Mouse (Mus musculus) heart, embryonic 16.5 days (tissue): ENCODE measurements around the gene Ankrd9. TPM values are rescaled to one million over a fixed set of nuclear protein-coding genes. Genes with fewer than 3 reads are reported as not detected.

ENCODE experiments used
- ATAC-seq: fragments of 200-750 bp; cut with Nextera tagmentation; replicated peaks from 2 replicates; pipeline ENCODE4 v1.8.0; 2017; ENCODE audit warnings: moderate number of reproducible peaks; ENCODE audit not compliant: insufficient read depth, low FRiP score; ENCODE audit errors: extremely low read depth
- H3K27ac ChIP-seq: fragments of 300-500 bp; sonication (generic); 2 replicates; pipeline ENCODE4 v1.5.1; 2014; ENCODE audit warnings: mild to moderate bottlenecking, low read length, control low read depth, moderate library complexity
- H3K27me3 ChIP-seq: fragments of 300-500 bp; sonication (generic); 2 replicates; pipeline ENCODE4 v1.6.1; 2014; ENCODE audit warnings: low read length, mixed read lengths; ENCODE audit not compliant: control insufficient read depth, insufficient read depth
- H3K36me3 ChIP-seq: fragments of 300-500 bp; sonication (generic); 2 replicates; pipeline ENCODE4 v1.6.1; 2014; ENCODE audit not compliant: control insufficient read depth, insufficient read depth
- H3K4me1 ChIP-seq: fragments of 300-500 bp; sonication (generic); 2 replicates; pipeline ENCODE4 v1.6.1; 2014; ENCODE audit warnings: low read length, mixed read lengths; ENCODE audit not compliant: control insufficient read depth, insufficient read depth
- H3K4me2 ChIP-seq: fragments of 300-500 bp; sonication (generic); 2 replicates; pipeline ENCODE4 v1.6.1; 2014; ENCODE audit warnings: low read depth, mild to moderate bottlenecking, control low read depth, low read length
- H3K4me3 ChIP-seq: fragments of 300-500 bp; sonication (generic); 2 replicates; pipeline ENCODE4 v1.5.1; 2014; ENCODE audit warnings: mild to moderate bottlenecking, control low read depth, low read length
- H3K9ac ChIP-seq: fragments of 300-500 bp; sonication (generic); 2 replicates; pipeline ENCODE4 v1.6.1; 2014; ENCODE audit warnings: low read length, control low read depth
- H3K9me3 ChIP-seq: fragments of 300-500 bp; sonication (generic); replicated peaks from 2 replicates; pipeline ENCODE4 v1.6.1; 2016; ENCODE audit warnings: low read length; ENCODE audit not compliant: control insufficient read depth
- WGBS: fragments of 180-500 bp; shearing (Covaris S2); extraction: QIAGEN DNeasy Blood & Tissue Kit; methylation state at CpG from one replicate; pipeline ENCODE4 v1.1.7; 2014; 5-methylcytosine and 5-hydroxymethylcytosine counted together
- polyA plus RNA-seq: library from polyadenylated mRNA; unstranded; fragments of >200 nt; fragmentation: Nextera tagmentation; extraction: Ambion mirVana; gene quantifications from 2 replicates; pipeline ENCODE4 v1.2.1, GENCODE M21; 2015

Gene Ankrd9
- polyA plus RNA-seq, 1 experiment from 2014 or later = 22.0 TPM

DNA sequence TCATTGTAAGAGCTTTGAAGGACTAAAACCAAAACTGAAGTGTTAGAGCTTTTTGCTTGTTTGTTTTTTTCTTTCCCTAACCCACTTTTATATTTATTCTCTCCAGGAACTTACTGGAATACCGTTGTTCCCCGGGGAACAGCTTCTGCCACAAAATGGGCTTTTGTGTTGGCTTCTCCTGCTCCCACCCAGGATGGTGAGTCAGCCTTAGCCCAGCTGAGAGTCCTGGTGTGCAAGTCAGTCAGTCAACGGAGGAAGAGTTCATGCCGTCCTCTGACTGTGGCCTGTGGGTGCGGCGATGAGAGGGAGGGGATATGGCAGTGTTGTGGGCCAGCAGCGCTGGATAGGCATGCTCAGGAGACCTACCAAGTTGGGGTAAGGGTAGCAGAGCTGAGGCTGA is 32.6 kb downstream of the Ankrd9 start:
- no peak for ATAC-seq
- H3K4me2 ChIP-seq = no peak overlapping the region
- H3K9me3 ChIP-seq = no peaks in the 10 kb centered on the region
- H3K9ac ChIP-seq = no peak overlapping the region
- H3K36me3 ChIP-seq = no peaks in the 10 kb centered on the region
- no peaks in the 10 kb centered on the region for H3K27me3 ChIP-seq
- H3K27ac ChIP-seq = no peak overlapping the region
- peaks cover 8% of the 10 kb centered on the region for H3K4me1 ChIP-seq
- WGBS = 79% methylated on average over 7 of the region's 7 CpGs
- no peak overlapping the region for H3K4me3 ChIP-seq

- 89% methylated on average over 3 of the region's 3 CpGs for WGBS
- Histone ChIP-seq H3K27ac (no peak overlapping the region), H3K4me3 (no peak overlapping the region), H3K27me3 (no peaks in the 10 kb centered on the region), H3K4me2 (no peak overlapping the region), H3K9ac (no peak overlapping the region), H3K9me3 (peaks cover 3% of the 10 kb centered on the region; the same call in 1 of the 2 replicates), H3K36me3 (peaks cover 12% of the 10 kb centered on the region), H3K4me1 (no peaks in the 10 kb centered on the region)
- no peak for ATAC-seq
Observed at GRCm38 (mm10) chr12:110940869-110941268, 38.0 kb downstream of the Ankrd9 start.

DNA sequence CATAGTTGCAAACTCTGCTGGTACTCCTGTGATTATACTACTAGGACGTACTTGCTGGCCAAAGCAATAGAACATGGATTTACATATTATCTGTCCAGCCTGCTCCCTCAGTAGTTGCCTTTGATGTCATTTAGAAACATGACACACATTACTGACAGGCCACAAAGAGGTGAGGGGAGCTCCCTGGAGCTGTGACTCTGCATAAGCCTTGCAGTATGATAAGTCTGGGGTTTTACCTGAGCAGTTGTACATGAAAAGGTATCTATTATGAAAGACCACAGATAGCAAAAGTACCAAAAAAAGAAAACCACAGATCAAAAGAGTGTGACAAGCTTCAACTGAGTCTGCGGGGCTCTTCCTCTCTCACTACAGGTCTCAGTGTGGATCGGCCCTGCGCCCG is 39.5 kb downstream of the Ankrd9 start:
- Histone ChIP-seq H3K9ac (no peak overlapping the region), H3K27ac (no peak overlapping the region), H3K36me3 (peaks cover 12% of the 10 kb centered on the region), H3K9me3 (peaks cover 3% of the 10 kb centered on the region; the same call in 1 of the 2 replicates), H3K4me1 (no peaks in the 10 kb centered on the region), H3K27me3 (no peaks in the 10 kb centered on the region), H3K4me3 (no peak overlapping the region), H3K4me2 (no peak overlapping the region)
- ATAC-seq = no peak
- WGBS = 92% methylated on average over 5 of the region's 5 CpGs

- H3K4me2 ChIP-seq = no peak overlapping the region
- whole genome bisulfite sequencing = 88% methylated on average over 5 of the region's 5 CpGs
- ATAC-seq = no peak
- H3K4me1 ChIP-seq = no peaks in the 10 kb centered on the region
- peaks cover 23% of the 10 kb centered on the region for H3K36me3 ChIP-seq
- no peak overlapping the region for H3K4me3 ChIP-seq
- peaks cover 3% of the 10 kb centered on the region; the same call in 1 of the 2 replicates for H3K9me3 ChIP-seq
- H3K27me3 ChIP-seq = no peaks in the 10 kb centered on the region
- no peak overlapping the region for H3K9ac ChIP-seq
- H3K27ac ChIP-seq = no peak overlapping the region
Observed at GRCm38 (mm10) chr12:110937496-110937895, 41.3 kb downstream of the Ankrd9 start.

GRCm38 (mm10) chr12:110935983-110936620 is 42.7 kb downstream of the Ankrd9 start:
- 60% methylated on average over 9 of the region's 9 CpGs for WGBS
- Histone ChIP-seq H3K4me1 (no peaks in the 10 kb centered on the region), H3K36me3 (peaks cover 27% of the 10 kb centered on the region), H3K4me3 (no peak overlapping the region), H3K9me3 (peaks cover 3% of the 10 kb centered on the region; the same call in 1 of the 2 replicates), H3K27me3 (no peaks in the 10 kb centered on the region), H3K4me2 (no peak overlapping the region), H3K27ac (no peak overlapping the region), H3K9ac (no peak overlapping the region)
- peak; percentile 85 for ATAC-seq

- Histone ChIP-seq H3K27ac (no peak overlapping the region), H3K4me1 (no peaks in the 10 kb centered on the region; the same call in 1 of the 2 replicates), H3K9me3 (no peaks in the 10 kb centered on the region), H3K36me3 (peaks cover 15% of the 10 kb centered on the region), H3K4me2 (no peak overlapping the region), H3K9ac (no peak overlapping the region), H3K27me3 (no peaks in the 10 kb centered on the region), H3K4me3 (no peak overlapping the region)
- WGBS = 70% methylated on average over 5 of the region's 5 CpGs
- ATAC-seq = no peak
Observed at GRCm38 (mm10) chr12:110932820-110933219, 46.0 kb downstream of the Ankrd9 start.

Other genes starting within 250 kb of the Ankrd9 start
- gene Wdr20, start 241.1 kb downstream of the Ankrd9 start, polyA plus RNA-seq = 15.8 and 18.0 TPM in 2 replicates
- 3.9 and 4.2 TPM in 2 replicates for gene Mok, start 138.1 kb downstream of the Ankrd9 start, polyA plus RNA-seq
- gene Zfp839, start 128.8 kb downstream of the Ankrd9 start, polyA plus RNA-seq = 4.9 and 5.1 TPM in 2 replicates
- 63.1 and 64.7 TPM in 2 replicates for gene Cinp, start 89.9 kb downstream of the Ankrd9 start, polyA plus RNA-seq
- 2.2 and 3.1 TPM in 2 replicates for gene Tecpr2, start 89.8 kb downstream of the Ankrd9 start, polyA plus RNA-seq
- 6.4 and 6.5 TPM in 2 replicates for gene Rcor1, start 60.3 kb upstream of the Ankrd9 start, polyA plus RNA-seq
- 6.0 and 6.5 TPM in 2 replicates for gene Traf3, start 187.3 kb upstream of the Ankrd9 start, polyA plus RNA-seq
- gene 4930595D18Rik, start 205.5 kb upstream of the Ankrd9 start, polyA plus RNA-seq = not detected in 2 replicates